Mouse (Mus musculus) testis, adult 2 months (tissue): Measurements from ENCODE around the gene Tnni1. TPM values are rescaled to one million over a fixed set of nuclear protein-coding genes. Genes with fewer than 3 reads are reported as not detected.

Experiments
- H3K27ac ChIP-seq: fragments of 200-500 bp; 2 replicates; pipeline ENCODE4 v1.5.1; 2012; ENCODE audit warnings: low read depth, low read length; ENCODE audit not compliant: control insufficient read depth, insufficient read depth
- H3K27me3 ChIP-seq: fragments of 200-500 bp; 2 replicates; pipeline ENCODE4 v1.6.1; 2012; ENCODE audit warnings: mild to moderate bottlenecking, low read length, moderate library complexity; ENCODE audit not compliant: control insufficient read depth, insufficient read depth
- H3K36me3 ChIP-seq: fragments of 200-500 bp; 2 replicates; pipeline ENCODE4 v1.6.1; 2012; ENCODE audit warnings: mild to moderate bottlenecking, low read length; ENCODE audit not compliant: control insufficient read depth, insufficient read depth
- H3K4me1 ChIP-seq: fragments of 200-500 bp; 2 replicates; pipeline ENCODE4 v1.6.1; 2012; ENCODE audit warnings: low read length; ENCODE audit not compliant: control insufficient read depth, insufficient read depth
- H3K4me3 ChIP-seq: fragments of 200-500 bp; 2 replicates; pipeline ENCODE4 v1.5.1; 2012; ENCODE audit warnings: low read depth, mild to moderate bottlenecking, low read length, moderate library complexity, mixed read lengths; ENCODE audit not compliant: control insufficient read depth
- CTCF ChIP-seq: fragments of 200-500 bp; IDR thresholded peaks from 2 replicates; pipeline ENCODE4 v1.5.1; 2012; ENCODE audit warnings: low read depth, mild to moderate bottlenecking, inconsistent platforms, low read length, moderate library complexity; ENCODE audit not compliant: control insufficient read depth, insufficient read depth, insufficient replicate concordance
- POLR2A ChIP-seq: fragments of 200-500 bp; IDR thresholded peaks from 2 replicates; pipeline ENCODE4 v1.6.1; 2012; ENCODE audit warnings: low read depth, mild to moderate bottlenecking, inconsistent platforms, low read length, moderate library complexity; ENCODE audit not compliant: control insufficient read depth
- polyA plus RNA-seq: library from polyadenylated mRNA; depleted of rRNA; stranded (reverse); fragments of >200 nt; gene quantifications from 2 replicates; pipeline ENCODE4 v1.2.3, GENCODE M21; 2012

Gene Tnni1
- polyA plus RNA-seq, 1 experiment, result 0.99 TPM

DNA sequence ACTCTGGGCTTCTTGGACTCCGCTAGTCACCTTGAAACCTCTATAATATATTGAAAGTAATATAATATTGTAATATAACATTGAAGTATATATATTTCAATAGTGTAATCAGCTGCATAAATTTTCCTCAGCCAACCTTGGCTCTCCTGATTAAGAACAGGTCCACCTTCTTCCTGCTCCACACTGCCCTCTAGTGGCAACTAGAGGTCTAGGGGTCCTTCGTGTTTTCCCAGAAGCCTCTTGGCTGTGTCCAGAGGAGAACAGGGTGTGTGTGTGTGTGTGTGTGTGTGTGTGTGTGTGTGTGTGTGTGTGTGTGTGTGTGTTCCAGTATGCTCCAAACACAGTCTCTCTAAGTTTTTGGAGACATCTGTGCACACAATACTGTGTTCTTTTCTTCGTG is 8.6 kb downstream of the Tnni1 start:
- H3K27me3 ChIP-seq, result no peaks in the 10 kb centered on the region
- H3K27ac ChIP-seq, result no peak overlapping the region
- H3K4me1 ChIP-seq, result peaks cover 2% of the 10 kb centered on the region
- TF ChIP-seq CTCF (peak; percentile 57; the same call in 1 of the 2 replicates), POLR2A (no peak)
- H3K36me3 ChIP-seq, result no peaks in the 10 kb centered on the region
- no peak overlapping the region for H3K4me3 ChIP-seq

- H3K36me3 ChIP-seq, result no peaks in the 10 kb centered on the region
- 0 out of 2 replicates have a peak, but pooled peaks have one; percentile 7 for TF ChIP-seq CTCF
- no peak for TF ChIP-seq POLR2A
- no peaks in the 10 kb centered on the region for H3K27me3 ChIP-seq
- no peak overlapping the region for H3K27ac ChIP-seq
- H3K4me3 ChIP-seq, result no peak overlapping the region
- peaks cover 6% of the 10 kb centered on the region for H3K4me1 ChIP-seq
These were observed 9.5 kb downstream of the Tnni1 start for GRCm38 (mm10) chr1:135788708-135789107.

- Histone ChIP-seq H3K4me3 (no peak overlapping the region), H3K4me1 (peaks cover 11% of the 10 kb centered on the region), H3K36me3 (no peaks in the 10 kb centered on the region), H3K27me3 (no peaks in the 10 kb centered on the region), H3K27ac (no peak overlapping the region)
- TF ChIP-seq CTCF (peak; percentile 75; the same call in 1 of the 2 replicates), POLR2A (no peak)
These were observed 10.6 kb downstream of the Tnni1 start for GRCm38 (mm10) chr1:135789815-135790214.

DNA sequence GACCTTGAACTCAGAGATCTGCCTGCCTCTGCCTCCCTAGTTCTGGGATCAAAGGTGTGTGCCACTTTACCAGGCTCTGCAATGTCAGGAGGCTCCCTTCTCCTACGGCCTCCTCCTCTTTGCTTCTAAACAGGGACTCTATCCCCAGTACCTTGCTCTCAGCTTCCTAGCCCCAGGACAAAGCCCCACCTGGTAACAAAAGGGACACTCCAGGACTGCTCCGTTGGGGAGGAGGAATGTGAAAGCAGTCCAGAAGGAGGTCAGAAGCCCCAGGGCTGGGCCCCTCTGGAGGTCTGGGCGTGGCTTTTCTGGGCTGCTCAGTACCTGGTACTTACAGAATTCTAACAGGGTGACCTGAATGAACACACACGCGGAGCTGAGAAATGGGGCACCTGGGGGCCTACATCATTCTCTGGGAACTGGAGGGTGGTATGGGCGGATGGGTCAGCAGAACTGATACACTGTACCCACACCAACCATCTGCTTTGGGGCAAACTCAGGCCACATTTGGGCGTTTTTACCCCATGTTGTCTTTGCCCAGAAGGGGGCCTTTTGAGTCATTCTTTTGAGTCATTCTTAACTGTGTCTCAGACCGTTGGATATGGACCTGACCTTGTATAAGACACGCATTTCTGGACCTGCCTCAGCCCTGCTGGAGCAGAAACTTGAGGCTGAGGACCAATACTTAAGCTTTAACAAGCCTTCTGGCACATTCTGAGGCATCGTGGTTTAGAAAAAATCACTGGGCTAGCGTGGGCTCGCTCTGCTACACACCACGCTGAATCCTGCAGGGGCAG is 13.1 kb downstream of the Tnni1 start:
- no peaks in the 10 kb centered on the region for H3K27me3 ChIP-seq
- TF ChIP-seq CTCF, result no peak
- TF ChIP-seq POLR2A, result no peak
- peaks cover 11% of the 10 kb centered on the region for H3K4me1 ChIP-seq
- no peak overlapping the region for H3K4me3 ChIP-seq
- no peaks in the 10 kb centered on the region for H3K36me3 ChIP-seq
- no peak overlapping the region for H3K27ac ChIP-seq

DNA sequence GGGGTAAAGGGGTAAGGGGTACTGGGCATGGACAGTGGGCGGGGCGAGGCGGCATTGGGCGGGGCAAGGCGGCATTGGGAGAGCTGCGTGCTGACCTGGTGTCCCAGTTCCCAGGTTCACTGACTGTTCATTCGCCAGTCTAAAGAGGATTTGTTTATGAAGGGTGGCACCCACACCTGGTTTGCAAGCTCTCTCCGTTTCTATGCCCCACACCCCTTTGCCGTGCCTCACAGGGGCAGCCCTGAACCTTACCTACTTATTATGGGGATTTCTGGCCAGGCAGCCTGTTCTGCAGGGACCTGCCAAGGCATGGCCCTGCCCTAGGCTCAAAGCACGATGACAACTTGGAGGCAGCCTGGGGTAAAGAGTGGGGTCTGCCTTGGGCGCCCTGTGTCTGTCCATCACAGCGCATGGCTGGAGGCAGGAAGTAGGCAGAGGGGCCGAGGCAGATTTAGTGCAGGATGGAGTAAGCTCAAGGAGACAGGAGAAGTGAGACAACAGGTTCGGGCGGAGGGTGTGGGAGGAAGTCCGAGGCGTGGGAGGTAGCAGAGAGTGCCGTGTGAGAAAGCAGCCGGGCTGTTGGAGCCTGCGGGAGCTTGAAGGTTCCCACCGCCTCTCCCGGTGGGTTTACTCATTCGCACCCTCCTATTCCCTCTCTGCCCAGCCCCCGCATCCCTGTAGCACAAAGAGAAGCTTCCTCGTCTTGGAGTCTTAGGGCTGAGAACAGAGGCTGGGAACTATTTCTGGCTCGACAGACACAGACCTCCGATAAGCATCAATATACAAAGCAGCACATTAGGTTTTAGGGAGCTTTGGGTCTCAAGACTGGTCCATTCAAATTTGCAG is 14.4 kb downstream of the Tnni1 start:
- H3K27me3 ChIP-seq, result no peaks in the 10 kb centered on the region
- H3K27ac ChIP-seq, result no peak overlapping the region
- no peaks in the 10 kb centered on the region for H3K36me3 ChIP-seq
- TF ChIP-seq CTCF (no peak), POLR2A (no peak)
- H3K4me3 ChIP-seq, result peak overlapping the region; percentile 52
- peaks cover 11% of the 10 kb centered on the region for H3K4me1 ChIP-seq

GRCm38 (mm10) chr1:135794216-135795134 is 15.2 kb downstream of the Tnni1 start:
- TF ChIP-seq POLR2A, result no peak
- no peak for TF ChIP-seq CTCF
- H3K4me1 ChIP-seq, result peaks cover 11% of the 10 kb centered on the region
- peak overlapping the region; percentile 40 for H3K27ac ChIP-seq
- no peaks in the 10 kb centered on the region for H3K27me3 ChIP-seq
- H3K36me3 ChIP-seq, result no peaks in the 10 kb centered on the region
- 0 out of 2 replicates have a peak overlapping the region, but pooled peaks have one; percentile 8 for H3K4me3 ChIP-seq
